Mouse (Mus musculus) 3134 (cell line): ENCODE data around the gene Sobp.
A peak's percentile ranks its signal among the peaks of the same experiment; 100 is the strongest.

Experiments
- DNase-seq: peaks from one replicate; pipeline ENCODE4 v3.0.0-alpha.2; 2011; ENCODE audit warnings: low spot score; ENCODE audit not compliant: insufficient read length; ENCODE audit errors: extremely low read depth

Gene Sobp

DNA sequence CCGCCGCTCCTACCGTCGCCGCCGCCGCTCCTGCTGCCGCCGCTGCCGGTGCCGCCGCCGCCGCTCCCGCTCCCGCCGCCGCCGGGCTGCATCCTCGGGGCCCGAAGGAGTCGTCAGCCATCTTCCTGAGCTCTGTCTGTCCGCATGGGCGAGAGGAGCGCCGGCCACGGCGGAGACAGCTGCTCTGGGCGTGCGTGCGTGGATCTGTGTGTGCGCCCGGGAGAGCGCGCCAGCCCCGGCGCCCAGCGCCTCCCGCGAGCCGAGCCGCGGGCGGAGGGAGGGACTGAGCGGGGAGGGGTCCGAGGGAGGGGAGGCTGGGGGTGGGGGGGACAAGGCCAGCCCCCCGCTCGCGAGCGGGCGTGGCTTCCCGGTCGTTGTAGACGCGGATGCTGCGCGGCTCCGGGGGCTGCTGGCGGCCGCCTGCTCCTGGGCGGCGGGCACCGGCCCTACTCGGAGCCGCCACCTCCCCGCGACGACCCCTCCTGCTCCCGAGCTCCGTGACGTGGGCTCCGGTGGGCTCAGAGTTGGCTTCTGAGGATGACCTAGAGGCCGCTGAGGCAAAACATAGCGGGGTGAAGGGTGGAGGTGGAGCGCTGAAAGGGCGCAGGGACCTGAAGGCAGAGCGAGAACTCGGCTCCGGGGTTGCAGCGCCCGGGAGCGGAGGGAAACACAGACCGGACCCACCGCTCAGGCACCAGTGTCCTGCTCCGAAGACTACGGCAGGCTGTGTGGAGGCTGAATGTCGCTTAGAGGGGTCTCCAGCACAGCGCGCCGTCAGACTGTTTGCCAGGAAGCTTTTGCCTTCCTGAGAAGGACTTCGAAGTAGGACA is at the start of gene Sobp, which contains the start of gene 9030612E09Rik:
TSS of gene Sobp (minus strand) at position 205 of the 830 bp plus-strand sequence.
TSS of gene 9030612E09Rik (plus strand) at position 379 of the 830 bp plus-strand sequence.
- no peak for DNase-seq

DNA sequence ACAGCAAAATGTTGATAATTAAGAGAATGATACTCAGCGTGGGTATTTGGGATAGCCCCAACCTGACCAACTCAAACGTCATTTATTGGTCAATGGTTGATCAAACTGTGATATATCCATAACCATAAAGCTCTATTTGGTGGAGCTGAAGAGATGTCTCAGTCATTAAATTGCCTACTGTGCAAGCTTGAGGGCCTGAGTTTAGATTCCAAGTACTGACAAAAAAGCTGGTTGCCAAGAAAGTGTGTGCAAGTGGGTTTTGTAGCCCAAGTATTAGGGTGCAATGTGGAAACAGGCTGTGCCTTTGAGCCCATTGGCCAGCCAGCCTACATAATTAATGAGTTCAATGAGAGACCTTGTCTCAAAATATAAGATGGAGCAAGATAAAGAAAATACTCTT is 49.1 kb upstream of the Sobp start:
- DNase-seq = no peak

DNA sequence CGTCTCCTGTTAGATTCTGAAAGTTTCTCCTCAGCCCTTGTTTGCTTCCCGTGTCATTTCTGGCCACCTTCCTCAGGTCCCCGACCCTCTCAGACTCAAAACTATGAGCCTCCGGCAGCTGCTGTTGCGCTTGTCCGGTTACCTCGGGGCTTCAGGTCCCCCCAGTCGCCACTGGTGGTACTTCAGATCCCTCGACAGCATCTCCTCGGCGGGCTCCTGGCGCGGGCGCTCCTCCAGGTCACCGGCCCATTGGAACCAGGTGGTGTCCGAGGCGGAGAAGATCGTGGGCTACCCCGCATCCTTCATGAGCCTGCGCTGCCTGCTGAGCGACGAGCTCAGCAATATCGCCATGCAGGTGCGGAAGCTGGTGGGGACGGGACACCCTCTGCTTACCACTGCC is 47.3 kb upstream of the Sobp start:
- DNase-seq = no peak

DNA sequence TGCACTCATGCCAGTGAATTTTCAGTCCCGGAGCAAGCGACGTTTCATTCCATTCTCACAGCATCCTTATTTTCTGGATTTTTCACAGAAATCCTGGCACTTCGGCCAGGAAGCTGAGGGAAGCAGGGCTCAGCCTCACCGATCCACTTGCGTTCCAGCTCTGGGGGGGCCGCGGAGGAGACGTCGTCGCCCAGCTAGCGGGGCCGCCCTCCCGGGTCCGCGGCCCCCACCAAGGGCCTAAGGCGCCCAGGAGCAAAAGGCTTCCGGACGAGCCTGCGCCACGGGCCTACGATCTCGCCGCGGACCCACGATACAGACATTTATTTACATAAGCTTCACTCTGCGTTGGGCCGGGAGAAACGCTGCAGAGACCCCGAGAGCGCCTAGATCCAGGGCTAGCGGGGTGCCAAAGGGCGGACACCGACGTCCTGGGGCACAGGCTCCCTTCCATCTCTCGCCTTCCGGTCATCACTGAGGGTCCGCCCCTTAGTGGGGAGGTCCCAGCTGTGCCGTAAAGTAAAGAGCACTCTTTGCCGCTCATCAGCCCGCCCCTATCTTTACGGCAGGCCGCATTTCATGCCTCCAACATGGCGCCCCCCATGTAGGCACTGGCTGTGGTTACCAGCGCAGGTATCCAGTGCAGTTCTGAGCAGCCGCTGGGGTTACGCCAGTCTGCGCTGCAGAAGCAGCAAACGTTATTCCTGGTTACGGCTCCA is 46.7 kb upstream of the Sobp start, which contains the start of gene Pdss2:
TSS of gene Pdss2 (plus strand) at position 577 of the 716 bp plus-strand sequence.
- peak; percentile 87 for DNase-seq

DNA sequence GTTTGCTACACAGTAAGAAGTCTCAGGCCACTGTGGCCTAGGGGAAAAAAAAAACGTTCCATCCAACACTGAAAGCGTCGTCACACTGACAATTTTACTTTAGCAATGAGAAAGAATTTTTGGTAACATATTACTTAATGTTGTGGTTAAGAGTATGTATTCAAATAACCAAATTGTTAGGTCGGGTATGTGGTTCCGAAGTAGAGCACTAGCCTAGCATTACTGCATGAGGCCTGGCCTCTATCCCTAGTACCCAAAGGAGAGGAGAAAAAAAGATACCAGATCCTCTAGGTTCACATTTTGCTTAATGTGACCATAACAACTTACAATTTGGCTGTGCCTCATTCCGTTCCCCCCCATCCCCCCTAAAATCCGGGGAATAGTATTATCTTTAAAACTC is 46.1 kb upstream of the Sobp start:
- peak; percentile 30 for DNase-seq

DNA sequence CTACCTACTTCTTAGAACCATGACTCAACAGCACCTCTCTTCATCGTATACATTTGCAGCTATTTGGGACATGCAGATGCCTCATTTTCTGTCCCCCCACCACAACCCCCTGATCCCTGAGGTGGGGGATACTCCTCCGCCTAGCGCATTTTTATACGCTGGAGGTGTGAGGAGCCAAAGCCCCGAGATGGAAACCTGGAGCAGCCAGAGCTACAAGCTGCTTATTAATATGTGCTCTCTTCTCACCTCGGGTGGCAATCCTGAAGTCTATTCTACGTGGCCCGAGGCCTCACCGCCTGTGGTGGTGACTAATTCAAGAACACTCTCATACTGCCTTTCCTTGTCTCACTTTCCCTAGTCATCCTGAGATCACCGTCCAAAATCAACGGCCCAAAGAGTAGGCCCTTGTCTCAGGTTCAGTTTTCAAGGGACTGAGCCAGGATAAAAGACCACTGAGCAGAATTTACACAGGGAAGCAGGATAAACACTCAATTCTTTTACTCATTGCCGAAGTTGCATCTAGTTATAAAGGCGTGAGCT is 43.1 kb upstream of the Sobp start:
- peak; percentile 59 for DNase-seq

DNA sequence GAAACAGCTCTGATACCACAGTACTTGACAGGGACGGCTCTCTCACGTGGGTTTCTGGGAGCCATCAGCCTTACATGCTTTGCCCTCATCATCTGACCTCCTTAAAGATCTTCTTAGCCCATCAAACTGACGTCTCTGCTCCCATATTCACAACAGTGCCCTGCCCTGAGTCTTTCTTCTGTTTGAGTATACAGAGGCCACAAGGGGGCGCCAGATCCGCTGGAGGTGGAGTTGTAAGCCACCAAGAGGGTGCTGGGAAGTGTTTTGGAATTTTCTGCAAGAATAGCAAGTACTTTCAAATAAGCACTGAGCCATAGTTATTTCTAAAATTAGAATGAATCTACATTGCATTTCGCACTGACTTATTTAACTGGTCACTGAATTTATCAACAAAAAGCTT is 37.5 kb upstream of the Sobp start:
- DNase-seq = no peak

DNA sequence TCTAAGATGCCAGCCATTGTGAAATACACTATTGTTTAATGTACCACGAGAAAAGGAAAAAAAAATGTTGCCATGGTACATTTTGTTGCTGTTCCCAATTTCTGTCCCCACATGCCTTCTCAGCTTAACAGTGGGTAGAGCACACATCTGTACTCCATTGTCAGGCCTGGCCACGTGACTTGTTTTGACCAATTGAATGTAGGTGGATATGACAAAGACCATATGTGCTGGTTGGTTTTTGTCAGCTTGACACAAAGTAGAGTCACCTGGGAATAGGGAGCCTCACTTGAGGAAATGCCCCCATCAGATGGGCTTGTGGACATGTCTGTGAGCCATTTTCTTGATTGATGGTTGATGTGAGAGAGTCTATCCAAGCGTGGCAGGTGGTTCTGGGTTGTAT is 29.5 kb upstream of the Sobp start:
- DNase-seq = no peak

DNA sequence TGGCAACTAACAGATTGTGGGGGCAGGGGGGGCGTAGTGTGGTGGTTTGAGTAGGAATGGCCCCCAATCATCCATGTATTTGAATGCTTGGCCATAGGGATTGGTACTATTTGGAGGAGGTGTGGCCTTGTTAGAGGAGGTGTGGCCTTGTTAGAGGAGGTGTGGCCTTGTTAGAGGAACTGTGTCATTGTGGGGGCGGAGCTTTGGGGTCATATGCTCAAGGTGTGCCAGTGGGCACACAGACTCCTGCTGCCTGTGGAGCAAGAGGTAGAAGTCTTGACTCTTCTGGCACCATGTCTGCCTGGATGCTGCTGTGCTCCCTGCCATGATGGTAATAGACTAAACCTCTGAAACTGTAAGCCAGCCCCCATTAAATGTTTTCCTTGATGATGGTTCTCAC is 25.9 kb upstream of the Sobp start:
- no peak for DNase-seq

DNA sequence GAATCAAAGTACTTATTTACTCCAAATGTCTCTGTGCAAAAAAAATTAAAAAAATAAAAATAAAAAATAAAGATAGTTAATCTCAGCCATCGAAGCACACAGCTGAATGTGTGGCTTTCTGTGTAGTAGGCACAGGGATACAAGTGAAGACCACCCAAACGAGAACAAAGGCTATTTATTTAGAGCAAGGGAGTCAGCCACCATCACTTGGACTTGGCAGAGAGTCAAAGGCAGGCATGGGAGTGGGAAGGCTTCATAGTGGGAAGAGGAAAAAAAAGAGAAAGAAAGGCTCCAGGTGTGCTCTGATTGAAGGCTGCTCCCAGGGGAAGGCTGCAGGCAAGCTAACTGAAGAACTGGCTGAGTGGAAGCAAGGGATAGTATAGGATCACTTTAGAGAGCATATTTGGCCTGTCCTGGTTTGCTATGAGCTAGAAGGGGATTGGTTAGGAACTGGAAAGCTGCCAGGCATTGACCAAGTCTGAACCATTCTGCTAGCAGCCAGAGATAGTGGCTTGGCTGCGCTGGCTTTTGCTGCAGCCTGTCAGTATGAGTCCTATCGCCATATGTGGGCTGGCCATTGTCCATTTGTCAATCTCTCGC is 6.1 kb upstream of the Sobp start:
- no peak for DNase-seq

DNA sequence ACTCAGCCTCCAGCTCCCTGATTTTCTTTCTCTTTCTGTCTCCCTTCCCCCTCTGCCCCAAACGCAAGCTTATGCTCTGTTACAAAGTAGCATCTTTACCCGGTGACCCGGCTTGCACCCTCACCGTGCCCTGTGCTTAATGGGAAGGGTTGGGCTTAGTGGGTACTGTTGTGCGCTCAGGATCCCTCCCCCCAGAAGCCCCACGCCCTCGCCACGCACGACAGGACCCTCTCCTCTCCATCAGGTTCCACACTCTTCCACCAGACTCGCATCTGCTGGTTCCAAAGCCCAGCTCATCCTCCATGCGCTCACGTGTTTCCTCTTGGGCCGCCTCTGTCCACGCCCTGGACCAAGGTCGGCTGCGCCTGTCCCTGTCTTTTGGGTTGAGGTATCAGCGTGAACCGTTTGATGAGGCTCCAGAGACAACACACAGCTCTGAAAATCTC is 849 bp upstream of the Sobp start:
- DNase-seq = no peak

DNA sequence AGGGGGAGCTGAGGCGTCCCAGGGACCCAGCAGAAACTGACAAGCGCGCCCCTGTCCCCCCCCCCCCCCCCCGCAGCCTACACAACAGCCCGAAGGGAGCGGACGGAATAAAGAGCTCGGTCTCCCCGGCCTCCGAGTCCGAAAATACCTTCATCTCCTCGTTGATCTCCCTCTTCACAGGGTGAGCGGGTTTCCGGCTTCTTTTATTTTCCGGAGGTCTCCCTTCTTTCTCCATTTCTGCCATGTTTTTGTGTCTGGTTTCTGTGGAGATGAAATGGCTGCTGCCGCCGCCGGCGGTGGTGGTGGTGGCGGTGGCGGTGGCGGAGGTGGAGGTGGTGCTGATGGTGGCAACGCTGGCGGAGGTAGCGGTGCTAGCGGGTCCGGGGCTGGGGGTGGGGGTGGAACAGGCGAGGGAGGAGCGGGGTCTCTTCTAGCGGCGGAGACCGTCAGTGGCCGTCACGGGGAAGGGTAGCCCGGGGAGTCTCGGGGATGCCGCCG is 453 bp downstream of the Sobp start:
- DNase-seq = no peak

DNA sequence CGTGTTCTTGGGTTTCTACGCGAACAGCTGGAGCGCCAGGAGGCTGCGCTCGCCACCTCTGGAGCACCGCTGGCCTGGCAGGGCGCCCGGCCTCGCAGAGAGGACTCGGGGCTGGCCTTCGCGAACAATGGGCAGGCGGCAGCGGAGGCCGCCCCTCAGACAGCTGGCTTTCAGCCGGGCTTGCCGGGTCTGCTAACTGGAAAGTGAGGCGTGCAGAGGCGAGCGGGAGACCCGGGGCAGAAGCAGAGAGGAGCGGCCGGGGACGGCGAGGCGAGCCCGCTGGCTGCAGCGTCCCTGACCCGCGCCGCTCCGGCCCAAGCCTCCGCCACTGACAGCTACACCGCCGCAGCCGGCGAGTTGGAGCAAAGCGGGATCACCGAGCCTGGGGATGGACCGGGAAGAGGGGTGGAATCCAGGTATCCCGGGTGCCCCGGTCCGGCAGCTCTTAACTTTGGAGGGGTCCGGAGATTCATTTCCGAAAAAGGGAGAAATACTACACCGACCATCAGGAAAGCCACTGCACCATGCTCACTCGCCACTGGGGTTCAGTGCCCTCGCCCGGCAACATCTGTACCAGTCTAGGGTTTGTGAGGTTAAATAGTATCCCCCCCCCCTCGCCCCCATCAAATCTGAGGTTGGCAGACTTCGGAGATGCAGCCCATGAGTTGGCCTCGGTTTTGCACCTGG is 1.0 kb downstream of the Sobp start:
- DNase-seq = no peak

DNA sequence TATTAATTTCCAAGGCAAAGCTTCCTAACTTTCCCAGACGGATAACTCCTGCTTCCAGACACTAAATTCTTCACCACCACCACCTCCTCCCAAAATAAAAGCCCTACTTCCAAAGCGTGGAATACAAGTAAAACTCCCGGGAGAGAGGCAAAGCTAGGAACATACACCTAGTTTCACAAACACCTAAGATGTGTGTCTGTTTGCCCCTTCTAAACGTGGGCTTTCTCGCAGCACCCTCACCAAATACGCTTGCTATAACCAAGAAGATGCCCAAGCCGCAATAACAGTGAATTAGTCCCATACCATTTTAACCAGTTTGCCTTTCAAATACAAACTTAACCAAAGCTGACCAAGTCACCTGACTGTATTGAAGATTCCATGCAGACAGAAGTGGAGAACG is 1.8 kb downstream of the Sobp start:
- no peak for DNase-seq

DNA sequence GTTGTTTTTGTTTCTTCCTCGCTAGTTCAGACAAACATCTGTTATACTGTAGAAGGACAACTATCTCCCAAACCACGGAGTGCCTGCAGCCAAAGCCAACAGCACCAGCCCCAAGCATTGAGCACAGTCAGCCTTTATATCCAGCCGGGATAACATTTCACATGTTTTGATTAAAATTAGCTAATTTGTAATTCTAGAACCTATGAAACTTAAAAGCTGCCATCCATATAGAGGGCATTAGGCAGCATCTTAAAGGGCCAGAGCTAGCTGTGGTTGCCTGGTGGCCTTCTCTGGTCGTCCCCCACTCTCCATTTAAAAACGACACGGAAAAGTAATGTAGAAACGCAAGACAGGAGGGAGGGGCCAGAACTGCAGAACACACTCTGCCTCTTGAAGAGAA is 2.3 kb downstream of the Sobp start:
- DNase-seq = no peak

DNA sequence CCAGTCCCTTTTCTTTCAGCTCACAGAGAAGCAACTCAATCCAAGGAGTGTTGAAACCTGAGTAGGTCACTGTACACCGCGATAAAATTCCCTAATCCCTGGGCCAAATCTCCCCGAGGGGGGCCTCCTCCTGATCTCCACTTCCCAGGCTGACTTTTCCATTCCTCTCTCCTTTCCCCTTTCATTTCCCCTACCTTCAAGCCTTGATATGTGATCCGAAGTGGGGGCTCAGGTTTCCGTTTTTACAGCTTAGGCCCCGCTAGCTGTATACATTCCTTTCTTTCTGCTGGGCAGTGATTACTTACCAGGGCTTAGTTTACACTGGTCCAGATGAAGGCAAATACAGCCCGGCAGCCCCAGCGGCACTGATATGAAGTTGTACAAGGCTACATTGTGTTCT is 3.2 kb downstream of the Sobp start:
- DNase-seq = no peak

DNA sequence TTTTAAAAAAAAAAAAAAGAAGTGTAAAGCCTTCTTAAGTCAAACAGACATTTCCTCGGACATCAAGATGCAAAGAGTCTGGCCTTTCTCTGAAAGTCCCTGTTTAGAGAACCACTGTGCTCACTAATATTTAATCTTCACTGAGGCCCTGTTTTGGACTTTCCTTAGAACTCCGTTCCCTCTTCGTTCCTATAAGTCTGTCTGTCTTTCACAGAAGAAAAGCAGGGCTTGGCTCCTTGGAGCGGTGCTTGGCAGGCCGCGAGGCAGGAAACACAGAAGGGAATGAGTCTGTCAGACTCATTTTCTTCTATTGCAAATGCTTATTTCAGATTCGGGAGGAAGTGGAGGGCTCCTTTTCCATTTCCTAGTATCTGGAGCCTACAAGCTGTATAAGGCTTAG is 5.5 kb downstream of the Sobp start:
- no peak for DNase-seq

DNA sequence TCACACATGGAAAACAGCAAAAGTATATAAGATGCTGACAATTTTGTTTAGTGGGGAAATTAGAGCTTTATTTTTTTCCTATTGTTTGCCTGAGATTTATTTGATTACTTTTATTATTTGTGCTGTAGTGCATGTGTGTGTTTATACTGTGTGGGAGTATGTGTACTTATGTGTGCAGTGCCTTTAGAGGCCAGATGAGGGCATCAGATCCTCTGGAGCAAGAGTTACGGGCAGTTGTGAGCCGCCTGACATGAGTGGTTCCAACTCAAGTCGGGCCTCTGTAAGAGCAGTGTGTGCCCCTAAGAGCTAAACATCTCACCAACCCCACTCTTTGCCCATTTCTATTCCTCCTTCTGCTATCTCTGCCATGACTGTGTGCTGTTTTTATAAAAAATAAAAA is 7.5 kb downstream of the Sobp start:
- DNase-seq = no peak

DNA sequence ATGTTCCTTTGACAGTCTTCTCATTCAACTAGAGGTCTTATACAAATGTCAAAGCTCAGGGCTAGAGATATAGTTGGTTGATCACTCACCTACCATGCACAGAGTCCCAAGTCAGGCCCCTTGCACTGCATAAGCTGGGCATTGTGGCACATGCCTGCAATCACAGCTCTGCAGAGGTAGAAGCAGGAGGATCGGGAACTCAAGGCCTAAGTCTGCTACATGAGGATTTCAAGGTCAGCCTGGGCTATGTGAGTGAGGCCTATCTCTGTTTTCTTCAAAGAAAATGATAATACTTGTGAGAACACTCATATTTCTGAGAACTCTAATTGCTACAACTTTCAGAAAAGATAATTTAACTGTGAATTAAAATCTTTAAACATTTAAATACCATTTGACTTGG is 8.2 kb downstream of the Sobp start:
- no peak for DNase-seq

DNA sequence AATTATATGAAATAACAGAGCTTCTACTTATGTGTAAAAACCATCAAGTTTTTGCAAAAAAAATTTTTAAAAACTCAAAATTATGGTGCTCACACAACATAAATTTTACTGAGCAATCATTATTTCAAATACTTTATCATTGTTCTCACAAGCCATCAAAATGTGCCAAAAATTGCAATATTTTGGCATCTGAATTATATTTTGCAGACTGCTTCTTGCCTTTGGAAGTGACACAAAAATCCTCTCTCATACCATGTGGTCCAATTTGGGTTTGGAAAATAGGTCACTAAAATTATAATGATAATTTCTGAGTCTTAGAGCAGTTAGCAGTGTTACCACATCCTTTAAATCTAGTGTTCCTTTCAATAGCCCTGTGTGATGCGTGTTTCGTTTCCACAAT is 9.9 kb downstream of the Sobp start:
- no peak for DNase-seq

DNA sequence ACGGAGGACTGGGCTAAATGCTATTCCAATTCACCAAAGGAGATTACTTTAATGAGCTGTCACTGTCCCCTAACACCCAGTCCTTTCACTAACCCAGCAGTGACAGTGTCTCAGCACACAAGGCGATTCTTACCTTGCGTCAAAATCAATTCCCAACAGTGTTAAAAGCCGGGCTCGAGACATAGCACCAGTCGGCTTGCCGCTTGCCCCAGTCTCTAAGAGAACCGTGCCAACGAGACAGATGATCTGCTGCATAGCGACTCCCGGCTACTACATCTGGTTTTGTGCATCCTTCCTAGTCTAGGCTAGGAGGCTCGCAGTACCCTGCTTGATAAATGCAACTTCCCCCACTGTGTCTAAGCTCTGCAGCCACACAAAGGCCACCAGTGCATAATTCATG is 12.0 kb downstream of the Sobp start:
- DNase-seq = no peak
